Mouse (Mus musculus) gastrocnemius, postnatal 10 days (tissue): ENCODE measurements around the gene Gm43738. TPM values are rescaled to one million over a fixed set of nuclear protein-coding genes. Genes with fewer than 3 reads are reported as not detected.

ENCODE experiments used
- DNase-seq: peaks from one replicate; pipeline ENCODE4 v3.0.0; 2021; ENCODE audit warnings: mixed read lengths
- long read RNA-seq, 2 experiments: library from polyadenylated mRNA; stranded (forward); transcript quantifications; one replicate each; pipeline ENCODE4 v2.0.0; 2021
- total RNA-seq, 2 experiments: library from RNA; stranded (reverse); gene quantifications; 2 replicates each; pipeline ENCODE4 v1.2.3; 2021

The Gm43738 gene
- total RNA-seq: not detected
- long read RNA-seq, experiment 1: 0 reads
- long read RNA-seq, experiment 2, partial matches to known transcripts: 0 of 1 reads
- long read RNA-seq, experiment 2, other reads (novel, unspliced or antisense): 1 of 1 reads

- DNase-seq: no peak
These were observed at the start of gene Gm43738 for GRCm38 (mm10) chr3:89100811-89101210. Gene Gm43738 (minus strand): TSS chr3:89101099.

DNA sequence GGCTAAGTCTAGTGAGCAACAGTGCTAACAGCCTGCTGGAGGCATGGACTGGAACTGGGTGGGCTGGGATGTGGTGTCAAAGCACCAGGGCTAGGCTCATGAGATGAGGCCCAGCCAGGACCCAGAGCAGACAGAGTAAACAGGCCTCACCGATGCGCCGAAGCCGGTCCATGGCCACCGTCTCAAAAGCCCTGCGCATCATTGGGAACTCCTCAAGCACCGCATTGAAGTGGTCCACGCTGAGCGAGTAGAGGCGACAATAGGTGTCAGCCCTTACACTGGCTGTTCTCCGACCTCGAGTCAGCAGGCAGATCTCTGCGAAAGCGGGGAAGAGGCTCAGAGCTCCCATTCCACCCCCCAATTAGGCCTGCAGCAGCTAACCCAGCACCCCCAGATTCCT, 47.7 kb upstream of the Gm43738 start:
- DNase-seq: no peak

DNA sequence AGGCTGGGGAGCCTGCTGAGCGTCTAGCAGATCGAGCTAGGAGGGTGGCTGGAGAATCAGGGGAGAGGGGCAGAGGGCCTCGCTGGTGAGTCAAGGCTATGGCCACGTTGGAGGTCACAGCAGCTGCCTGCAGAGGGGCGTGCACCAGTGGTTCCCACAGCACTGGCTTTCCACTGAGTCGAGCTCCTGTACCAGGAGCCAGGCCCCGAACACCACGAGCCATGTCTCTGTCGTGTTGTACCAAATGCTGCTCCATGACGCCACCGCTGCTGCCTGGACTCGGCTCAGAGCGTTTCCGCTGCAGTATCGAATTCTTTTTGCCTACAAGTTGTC, 47.0 kb upstream of the Gm43738 start:
- DNase-seq: no peak

DNA sequence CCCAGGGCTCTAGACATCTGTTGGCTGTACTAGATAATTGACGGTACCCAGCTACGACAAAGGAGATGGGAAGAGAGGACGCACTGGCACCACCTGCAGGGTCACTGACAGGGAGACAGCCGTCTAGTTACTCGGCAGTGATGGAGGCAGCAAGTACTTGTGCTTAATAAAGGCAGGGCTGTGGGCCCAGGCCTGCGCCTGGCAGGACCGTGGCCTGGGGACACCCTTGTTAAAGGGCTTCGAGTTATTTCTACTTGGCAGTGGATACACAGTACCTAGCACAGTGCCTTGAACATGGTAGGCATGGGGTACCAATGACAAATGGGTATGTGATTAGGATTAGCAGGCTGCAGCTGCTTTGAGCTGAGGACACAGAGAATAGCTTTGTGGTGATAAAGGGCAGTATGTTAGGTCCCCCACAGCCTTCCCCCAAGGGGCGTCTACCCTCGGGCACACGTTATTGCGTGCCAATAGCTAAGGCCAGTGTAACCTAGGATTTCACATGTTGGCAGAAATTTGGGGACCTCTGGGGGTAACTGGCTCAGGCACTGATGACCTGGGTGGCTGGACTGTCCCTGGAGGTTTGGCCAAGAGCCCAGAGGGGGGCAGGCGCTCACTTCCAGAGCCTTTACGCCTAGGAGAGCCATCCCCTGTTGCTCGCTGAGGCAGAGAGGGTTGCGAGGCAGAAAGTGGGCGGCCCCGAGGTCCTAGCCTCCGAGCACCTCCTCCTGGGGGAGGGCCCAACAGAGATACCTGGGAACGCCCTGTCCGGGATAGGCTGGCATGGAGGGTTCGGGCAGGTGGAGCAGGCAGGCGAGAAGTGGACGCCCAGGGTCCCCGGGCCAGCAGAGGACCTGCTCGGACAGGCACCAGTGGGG, 46.4 kb upstream of the Gm43738 start:
- DNase-seq: no peak

- DNase-seq: no peak
These were observed 44.7 kb upstream of the Gm43738 start for GRCm38 (mm10) chr3:89145566-89145965.

DNA sequence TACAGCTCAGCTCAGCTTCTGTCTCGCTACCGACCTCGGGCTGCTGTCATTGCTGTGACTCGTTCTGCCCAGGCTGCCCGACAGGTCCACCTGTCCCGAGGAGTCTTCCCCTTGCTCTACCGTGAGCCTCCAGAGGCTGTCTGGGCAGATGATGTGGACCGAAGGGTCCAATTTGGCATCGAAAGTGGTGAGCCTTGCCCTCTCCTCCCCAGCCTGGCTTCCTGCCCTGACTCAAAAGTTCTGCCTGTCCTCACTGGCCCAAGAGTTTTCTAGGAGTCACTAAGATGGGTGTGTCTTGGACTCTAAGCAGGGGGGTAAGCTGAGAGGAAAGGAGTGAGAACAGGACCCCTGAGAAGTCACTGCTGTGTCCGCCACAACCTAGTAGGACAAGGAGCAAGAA, 43.9 kb upstream of the Gm43738 start:
- DNase-seq: no peak

DNA sequence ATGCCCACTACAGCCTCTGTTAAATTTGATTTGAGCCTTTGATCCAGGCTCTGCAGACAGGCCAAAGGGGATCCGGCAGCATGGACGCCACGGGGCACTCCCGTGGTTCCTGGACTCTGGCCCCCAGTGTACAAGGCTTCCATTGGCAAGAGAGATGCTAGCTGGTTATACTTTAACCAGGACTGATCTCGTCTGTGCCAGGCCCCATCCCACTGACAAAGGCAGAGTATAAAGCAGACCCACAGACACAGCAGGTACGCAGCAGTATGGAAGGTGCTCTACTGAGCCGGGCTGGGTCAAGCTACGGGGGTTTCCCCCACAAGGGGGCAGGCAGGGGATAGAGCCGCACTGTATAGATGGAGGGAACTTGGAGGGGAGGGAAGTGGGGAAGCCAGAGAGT, 35.5 kb upstream of the Gm43738 start:
- DNase-seq: no peak

DNA sequence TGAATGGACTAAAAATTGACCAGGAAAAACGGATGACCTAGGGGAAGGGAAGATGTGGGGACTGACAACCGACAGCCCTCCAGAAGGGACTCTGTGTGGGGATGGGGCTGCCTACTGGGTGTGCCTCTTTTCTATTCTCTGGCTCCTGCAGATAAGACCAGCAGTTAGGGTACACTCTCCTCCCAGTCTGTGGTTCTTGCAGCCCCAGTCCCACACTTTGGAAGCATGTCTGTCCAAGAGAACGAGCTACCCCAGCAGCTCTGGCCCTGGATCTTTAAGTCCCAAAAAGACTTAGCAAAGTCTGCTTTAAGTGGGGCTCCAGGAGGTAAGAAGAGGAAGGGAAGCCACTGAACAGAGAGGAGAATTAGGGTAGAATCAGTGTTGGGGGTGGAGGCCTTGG, 35.1 kb upstream of the Gm43738 start, which contains the start of gene Pklr:
TSS of gene Pklr (plus strand) at position 185 of the 400 bp plus-strand sequence.
- DNase-seq: no peak

GRCm38 (mm10) chr3:89133752-89134151, 32.9 kb upstream of the Gm43738 start:
- DNase-seq: no peak

- no peak for DNase-seq
These were observed 32.2 kb upstream of the Gm43738 start for GRCm38 (mm10) chr3:89133063-89133450.

DNA sequence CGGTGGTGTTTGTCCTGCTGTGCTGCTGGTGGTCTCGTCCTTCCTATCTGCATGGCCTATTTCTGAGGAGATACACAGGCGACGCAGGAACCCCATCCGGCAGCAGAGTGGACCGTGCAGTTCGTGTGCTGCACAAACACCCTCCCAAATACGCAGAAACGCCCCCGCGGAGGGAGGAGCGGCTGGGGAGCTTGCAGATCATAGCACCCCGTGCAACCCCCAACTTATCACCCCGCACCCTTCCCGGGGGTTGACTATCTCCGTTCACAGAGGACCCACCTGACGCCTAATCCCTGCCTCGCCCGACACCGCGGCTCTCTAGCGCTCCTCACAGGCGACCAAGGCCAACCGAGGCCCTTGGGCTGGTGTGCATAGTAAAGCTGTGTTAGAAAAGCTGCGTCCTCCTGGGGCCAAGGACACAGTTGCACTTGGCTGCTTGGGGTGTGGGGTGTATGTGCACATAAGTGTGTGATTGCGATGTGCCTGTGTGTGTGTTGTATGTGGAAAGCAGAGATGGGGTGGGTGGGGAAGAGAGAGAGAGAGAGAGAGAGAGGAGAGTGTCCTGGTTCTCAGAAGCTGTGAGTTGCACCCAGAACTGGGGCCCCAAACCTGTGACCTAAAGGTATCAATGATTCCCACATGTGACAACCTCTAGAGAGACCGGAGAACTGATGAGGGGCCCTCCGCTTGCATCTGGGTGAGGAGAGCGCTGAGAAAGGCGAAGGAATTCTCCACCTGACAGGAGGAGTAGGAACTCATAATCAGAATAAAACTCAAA, 31.6 kb upstream of the Gm43738 start:
- DNase-seq: peak; percentile 26

GRCm38 (mm10) chr3:89131816-89132215, 30.9 kb upstream of the Gm43738 start:
- DNase-seq: no peak

GRCm38 (mm10) chr3:89129908-89130307, 29.0 kb upstream of the Gm43738 start:
- no peak for DNase-seq

GRCm38 (mm10) chr3:89125981-89126380, 25.1 kb upstream of the Gm43738 start:
- no peak for DNase-seq

DNA sequence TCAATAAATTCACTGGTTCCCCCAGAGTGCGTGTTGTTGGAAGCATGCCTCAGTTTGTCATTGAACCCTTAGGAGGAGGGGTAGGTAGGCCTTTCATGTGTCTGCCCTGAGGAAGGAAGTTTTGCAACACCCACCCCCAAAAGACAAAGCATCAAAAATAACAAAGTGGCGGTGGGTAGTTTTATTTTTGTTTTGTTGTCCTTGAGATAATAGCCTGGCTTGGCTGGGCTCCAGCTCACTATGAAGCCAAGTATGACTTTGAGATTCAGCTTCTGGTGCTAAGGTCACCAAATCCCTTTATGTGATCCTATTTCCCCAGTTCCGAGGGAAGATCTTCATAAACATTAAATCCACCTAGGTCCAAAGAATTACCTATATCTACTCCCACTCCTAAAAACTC, 23.3 kb upstream of the Gm43738 start:
- no peak for DNase-seq

- peak; percentile 26 for DNase-seq
These were observed 22.4 kb upstream of the Gm43738 start for GRCm38 (mm10) chr3:89123313-89123712.

GRCm38 (mm10) chr3:89115522-89115921, 14.6 kb upstream of the Gm43738 start:
- DNase-seq: no peak

GRCm38 (mm10) chr3:89113058-89113457, 12.2 kb upstream of the Gm43738 start:
- DNase-seq: no peak

- no peak for DNase-seq
These were observed 7.2 kb upstream of the Gm43738 start for GRCm38 (mm10) chr3:89108146-89108545.

- no peak for DNase-seq
These were observed 6.6 kb upstream of the Gm43738 start for GRCm38 (mm10) chr3:89107545-89107944.

GRCm38 (mm10) chr3:89106881-89107280, 6.0 kb upstream of the Gm43738 start:
- no peak for DNase-seq

- DNase-seq: no peak
These were observed 2.3 kb upstream of the Gm43738 start for GRCm38 (mm10) chr3:89103291-89103595.

DNA sequence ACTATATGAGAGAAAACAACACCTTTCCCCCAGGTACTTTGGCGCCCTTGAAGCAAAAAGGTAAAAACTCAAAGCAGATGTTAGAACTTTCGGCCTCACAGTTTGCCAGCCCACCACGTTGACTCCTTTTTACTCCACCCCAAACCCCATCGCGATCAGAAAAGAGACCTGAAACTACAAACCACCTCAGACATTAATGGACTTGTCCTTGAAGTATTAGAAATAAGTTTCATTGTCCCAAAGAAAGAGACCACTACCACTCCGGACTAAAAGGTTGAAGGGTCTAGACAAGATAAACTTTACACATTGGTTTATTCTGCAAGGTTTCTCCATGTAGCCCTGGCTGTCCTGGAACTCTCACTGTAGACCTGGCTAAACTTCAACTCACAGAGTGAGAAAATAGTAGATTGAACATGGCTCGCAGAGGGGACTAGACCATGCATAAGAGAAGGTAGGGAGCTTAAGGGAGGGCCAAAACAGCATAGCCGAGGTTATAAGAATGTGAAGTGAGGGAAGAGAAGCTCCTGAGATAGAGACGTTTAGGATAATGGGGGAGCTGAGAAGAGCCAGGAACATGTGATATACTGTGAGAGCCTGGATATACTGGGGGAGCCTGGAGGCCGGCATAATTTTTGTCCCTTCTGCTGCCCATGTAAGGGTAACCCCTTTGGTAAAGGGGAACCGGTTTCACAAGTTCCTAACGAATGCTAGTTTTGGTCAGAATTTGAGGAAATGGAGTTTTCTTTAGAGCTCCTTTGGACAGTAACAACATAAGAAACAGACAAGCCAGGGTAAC, 1.8 kb upstream of the Gm43738 start:
- DNase-seq: no peak
